14 mouse cellular contexts compared by ENCODE assay signal in the genomic region with DNA sequence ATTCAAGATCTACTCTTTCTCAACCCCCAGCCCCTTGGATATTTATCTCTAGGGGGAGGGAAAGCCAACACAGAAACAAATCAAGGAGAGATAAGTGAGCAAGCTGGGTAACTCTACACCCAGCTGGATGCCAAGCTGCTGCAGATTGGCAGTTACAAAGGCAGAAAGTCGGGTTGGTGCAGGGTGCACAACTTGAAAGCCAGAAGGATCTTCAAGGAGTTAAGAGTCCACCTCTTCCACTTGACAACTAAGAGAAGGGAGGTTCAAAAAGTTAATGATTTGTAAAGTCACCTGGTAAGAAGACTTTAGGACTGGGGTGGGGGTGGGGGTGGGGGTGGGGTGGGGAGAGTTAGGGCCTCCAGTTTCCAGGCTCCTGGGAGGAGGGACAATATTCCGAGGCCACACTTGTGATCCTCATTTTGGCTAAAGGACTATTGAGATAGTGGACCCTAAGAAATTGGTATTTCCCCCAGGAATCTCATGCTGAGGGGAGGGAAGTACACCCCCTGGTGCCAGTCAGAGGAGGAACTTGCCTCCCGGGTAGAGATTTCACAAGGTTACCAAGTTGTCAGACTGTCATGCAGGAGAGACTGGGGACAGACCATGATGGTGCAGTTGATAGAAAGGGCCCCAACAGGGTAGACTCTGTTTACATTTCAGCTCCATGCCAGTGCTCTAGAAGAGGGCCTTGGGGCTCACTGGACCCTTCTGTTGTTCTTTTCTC.
DNase-seq lines count a peak whose midpoint lies in the region; ATAC-seq and TF ChIP-seq lines count a peak whose summit lies in the region.
"Had no signal": no experiment of that assay in that cellular context is flagged by ENCODE, and none has a peak within 500 bp of the region (broad histone marks: within the 10 kb centered on the region; RNA-seq: fewer than 3 reads in every experiment).

No protein-coding gene starts in this region.

- 45% methylated on average over 3 of the region's 3 CpGs for WGBS in lung, adult 2 months
- WGBS in lung, embryonic 15.5 days: 31% methylated on average over 3 of the region's 3 CpGs
- 30% methylated on average over 3 of the region's 3 CpGs for WGBS in stomach, embryonic 16.5 days
- WGBS in forebrain, embryonic 14.5 days: 70% methylated on average over 3 of the region's 3 CpGs

- H3K9ac ChIP-seq in lung, embryonic 15.5 days: no peak overlapping the region
- no peak overlapping the region for H3K9ac ChIP-seq in stomach, embryonic 16.5 days (ENCODE audit: low read length)
- no peak overlapping the region for H3K9ac ChIP-seq in forebrain, embryonic 14.5 days (ENCODE audit: low read length)

- H3K27me3 ChIP-seq in lung, embryonic 15.5 days: no peaks in the 10 kb centered on the region
- no peaks in the 10 kb centered on the region for H3K27me3 ChIP-seq in stomach, embryonic 16.5 days (ENCODE audit: control insufficient read depth, insufficient read depth, low read length)
- no peaks in the 10 kb centered on the region for H3K27me3 ChIP-seq in forebrain, embryonic 14.5 days (replicated peaks; ENCODE audit: control insufficient read depth, insufficient read depth, low read length)
- H3K27me3 ChIP-seq: CH12.LX had no signal

- peak; percentile 57; the same call in 1 of the 2 replicates for ATAC-seq in lung, embryonic 15.5 days (ENCODE audit: borderline replicate concordance, extremely low read depth, low FRiP score, low TSS enrichment)
- ATAC-seq in stomach, embryonic 16.5 days (ENCODE audit: insufficient read depth, low FRiP score): peak; percentile 48
- no peak for ATAC-seq in forebrain, embryonic 14.5 days
- ATAC-seq: inflammation-experienced regulatory T-cells, adult 6 months had no signal

- no peak overlapping the region for H3K4me3 ChIP-seq in lung, adult 2 months (replicated peaks; ENCODE audit: extremely low read depth, low read depth, low read length)
- H3K4me3 ChIP-seq in lung, embryonic 15.5 days: no peak overlapping the region
- no peak overlapping the region for H3K4me3 ChIP-seq in stomach, embryonic 16.5 days (replicated peaks; ENCODE audit: low read length)
- no peak overlapping the region for H3K4me3 ChIP-seq in forebrain, embryonic 14.5 days (ENCODE audit: low read depth, low read length)
- H3K4me3 ChIP-seq: left cerebral cortex, adult 2 months had no signal

- no peak for TF ChIP-seq CTCF in lung, adult 2 months (IDR thresholded peaks at IDR 0.05; ENCODE audit: insufficient read depth, low read length)

- no peaks in the 10 kb centered on the region for H3K9me3 ChIP-seq in lung, embryonic 15.5 days
- H3K9me3 ChIP-seq in stomach, embryonic 16.5 days (replicated peaks; ENCODE audit: control insufficient read depth, low read length): no peaks in the 10 kb centered on the region
- no peaks in the 10 kb centered on the region for H3K9me3 ChIP-seq in forebrain, embryonic 14.5 days (replicated peaks; ENCODE audit: control insufficient read depth, low read length)

- peaks cover 43% of the 10 kb centered on the region for H3K4me1 ChIP-seq in lung, adult 2 months (ENCODE audit: control insufficient read depth, insufficient read depth, low read length)
- H3K4me1 ChIP-seq in lung, embryonic 15.5 days: peaks cover 89% of the 10 kb centered on the region
- H3K4me1 ChIP-seq in stomach, embryonic 16.5 days (ENCODE audit: control insufficient read depth, insufficient read depth, low read length): peaks cover 39% of the 10 kb centered on the region
- peaks cover 14% of the 10 kb centered on the region for H3K4me1 ChIP-seq in forebrain, embryonic 14.5 days (ENCODE audit: control insufficient read depth, insufficient read depth, low read length)

- H3K4me2 ChIP-seq in lung, embryonic 15.5 days: 0 out of 2 replicates have a peak overlapping the region, but pooled peaks have one; percentile 17
- peak overlapping the region; percentile 4; the same call in 1 of the 2 replicates for H3K4me2 ChIP-seq in stomach, embryonic 16.5 days (ENCODE audit: low read depth, low read length)
- no peak overlapping the region for H3K4me2 ChIP-seq in forebrain, embryonic 14.5 days (ENCODE audit: low read length)
- H3K4me2 ChIP-seq: midbrain, embryonic 11.5 days had no signal

- TF ChIP-seq POLR2A in lung, adult 2 months (IDR thresholded peaks at IDR 0.05; ENCODE audit: borderline replicate concordance, extremely low read depth, low read depth, low read length): no peak

- peak; percentile 70 to 81 for DNase-seq in lung, adult 18-20 months
- no peak for DNase-seq in lung, adult 2 months
- DNase-seq in kidney, adult 18-20 months: peak; percentile 57
- DNase-seq in forebrain, embryonic 14.5 days (ENCODE audit: low spot score): no peak
- DNase-seq in gastrocnemius, postnatal 25 days: no peak
- no peak for DNase-seq in Muller cell, postnatal 12 days (ENCODE audit: inconsistent ontology term)
- DNase-seq: adrenal gland, postnatal 10 days; thymus, postnatal 4 days had no signal

- H3K36me3 ChIP-seq in lung, embryonic 15.5 days: peaks cover 12% of the 10 kb centered on the region; the same call in 1 of the 2 replicates
- 0 out of 2 replicates have a peak, but pooled peaks cover 3% of the 10 kb centered on the region for H3K36me3 ChIP-seq in stomach, embryonic 16.5 days (ENCODE audit: control insufficient read depth, insufficient read depth, low read length)
- no peaks in the 10 kb centered on the region for H3K36me3 ChIP-seq in forebrain, embryonic 14.5 days (ENCODE audit: control insufficient read depth, insufficient read depth, low read length)

- peak overlapping the region; percentile 73 for H3K27ac ChIP-seq in lung, embryonic 15.5 days
- H3K27ac ChIP-seq in stomach, embryonic 16.5 days (ENCODE audit: low read length): peak overlapping the region; percentile 76
- no peak overlapping the region for H3K27ac ChIP-seq in forebrain, embryonic 14.5 days (ENCODE audit: low read depth, low read length)
- H3K27ac ChIP-seq: left cerebral cortex, adult 2 months had no signal

Comparison
In these comparisons a context has a peak if more than half of its experiments do, and no peak if none do; other contexts are left out.
1. DNase-seq: peak in lung, adult 18-20 months (2 of 2) and kidney, adult 18-20 months (single experiment); none in lung, adult 2 months (single experiment), forebrain, embryonic 14.5 days (single experiment), gastrocnemius, postnatal 25 days (single experiment) and Muller cell, postnatal 12 days (single experiment).